Mouse (Mus musculus): ENCODE measurements around the gene Tcta.
A peak's percentile ranks its signal among the peaks of the same experiment; 100 is the strongest.
"Not testable (repeated sequence)": the region's sequence is repeated elsewhere in the genome, so short reads cannot be mapped to it uniquely, and the experiment has no call there.

Gene Tcta

GRCm38 (mm10) chr9:108271941-108272340, 34.0 kb downstream of the Tcta start:
- no peak for DNase-seq (ENCODE audit: low spot score)

GRCm38 (mm10) chr9:108268701-108269100, 37.3 kb downstream of the Tcta start:
- not testable (repeated sequence) for DNase-seq (ENCODE audit: low spot score)

- no peak for DNase-seq (ENCODE audit: low spot score)
Observed at GRCm38 (mm10) chr9:108267691-108268090, 38.3 kb downstream of the Tcta start.

- no peak for DNase-seq (ENCODE audit: low spot score)
Observed at GRCm38 (mm10) chr9:108266261-108266935, 39.6 kb downstream of the Tcta start.

DNA sequence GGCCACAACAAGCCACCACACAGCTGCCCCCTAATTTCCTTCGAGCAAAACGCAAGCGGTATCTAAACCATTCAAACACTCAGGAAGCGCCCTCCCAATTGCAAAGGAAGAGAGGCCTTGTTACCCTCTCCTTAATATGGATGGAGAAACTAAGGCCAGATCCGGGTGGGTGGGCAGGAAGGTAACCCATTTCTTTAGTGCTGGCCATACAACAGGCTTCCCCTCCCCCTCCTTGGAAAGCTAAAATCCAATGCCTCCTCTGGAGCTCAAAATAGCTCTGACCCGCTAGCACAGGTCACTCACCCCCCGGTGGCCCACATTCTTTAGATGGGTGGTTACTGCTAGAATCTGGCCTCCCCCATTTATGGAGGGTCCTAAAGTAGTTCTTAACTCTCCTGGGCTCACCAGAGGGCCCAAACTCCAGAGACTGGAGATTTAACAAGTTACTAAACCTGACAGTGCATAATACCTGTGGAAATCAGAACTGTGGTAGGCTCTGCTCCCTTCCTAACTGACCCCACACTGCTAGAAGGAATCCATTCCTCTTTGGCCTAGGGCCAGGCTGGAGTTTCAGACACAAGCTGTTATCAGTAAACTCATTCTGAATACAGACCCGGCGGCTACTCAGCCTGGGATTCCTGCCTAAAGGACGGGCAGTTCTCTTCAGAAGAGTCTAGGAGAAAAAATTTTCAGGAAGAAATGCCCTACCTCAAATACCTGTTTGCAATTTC, 41.6 kb downstream of the Tcta start:
- DNase-seq (ENCODE audit: low spot score) = no peak

GRCm38 (mm10) chr9:108263690-108264190, 42.2 kb downstream of the Tcta start, which contains the start of gene Dag1:
Dag1 (minus strand) TSS chr9:108263958.
- DNase-seq (ENCODE audit: low spot score) = peak; percentile 85

DNA sequence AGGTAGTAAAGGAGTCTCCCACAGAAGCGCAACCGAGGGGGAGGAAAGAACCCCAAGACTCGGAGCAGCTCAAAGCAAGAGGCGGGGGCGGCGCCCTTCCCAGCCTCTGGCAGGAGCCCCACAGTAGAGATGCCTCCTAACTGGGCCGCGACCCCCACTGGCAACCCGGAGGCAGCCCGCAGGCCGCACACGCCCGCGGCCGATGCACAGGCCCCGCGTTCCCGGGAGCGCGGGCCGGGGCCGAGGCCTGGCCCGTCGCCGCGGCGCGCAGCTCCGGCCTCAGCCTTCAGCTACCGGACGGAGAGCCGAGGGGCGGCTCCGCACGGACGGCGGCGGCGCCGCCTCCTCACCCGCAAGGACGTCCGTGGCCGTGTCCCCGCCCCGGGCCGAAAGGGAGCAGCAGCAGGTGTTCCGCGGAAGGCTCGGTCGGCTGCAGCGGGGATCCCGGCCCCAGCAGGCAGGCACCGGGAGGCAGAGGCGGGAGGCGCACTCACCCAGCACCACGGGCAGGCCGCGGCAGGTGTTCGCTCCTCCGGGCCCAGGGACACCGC, 42.8 kb downstream of the Tcta start:
- no peak for DNase-seq (ENCODE audit: low spot score)

DNA sequence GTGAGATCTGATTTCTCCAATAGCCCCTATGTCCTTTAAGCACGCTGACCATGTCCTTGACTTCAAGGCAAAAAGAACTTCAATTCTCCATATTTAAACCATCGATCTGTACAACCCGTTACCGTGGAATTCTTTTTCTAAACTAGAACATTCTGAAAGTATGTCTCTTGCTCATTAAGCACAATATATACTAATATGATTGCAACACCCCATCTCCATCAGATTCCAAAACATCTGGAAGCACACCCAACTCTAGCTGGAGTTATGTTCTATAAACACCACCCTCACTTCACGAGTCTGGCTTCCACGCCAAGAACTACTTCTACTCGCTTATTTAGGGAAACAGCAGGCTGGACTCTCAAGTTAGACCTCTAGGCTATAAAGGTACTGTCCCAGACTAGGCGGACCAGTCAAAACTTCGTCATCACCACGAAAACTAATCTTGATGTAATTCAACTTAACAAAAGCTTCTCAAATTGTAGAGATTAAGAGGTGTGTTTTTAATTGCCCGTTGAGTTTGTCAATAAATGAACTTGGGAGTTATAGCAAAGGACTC, 43.4 kb downstream of the Tcta start:
- no peak for DNase-seq (ENCODE audit: low spot score)

DNA sequence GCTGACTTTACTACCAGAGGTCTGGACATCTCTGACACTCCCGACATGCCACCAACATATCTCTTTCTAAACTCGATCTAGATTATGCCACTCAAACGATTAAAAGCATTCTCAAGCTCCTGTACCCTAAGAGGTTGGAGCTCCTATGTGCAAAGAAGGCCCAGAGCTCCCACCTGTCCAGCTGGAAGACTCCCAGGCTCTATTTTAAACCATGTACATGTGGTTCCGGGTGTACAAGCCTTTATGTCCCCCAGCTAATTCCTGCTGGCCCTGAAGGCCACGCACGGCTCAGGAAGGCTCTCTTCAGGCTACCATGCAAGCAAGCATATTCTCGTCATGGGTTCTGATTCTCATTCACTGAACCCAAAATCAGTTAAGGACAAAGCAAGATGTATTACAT, 44.1 kb downstream of the Tcta start:
- no peak for DNase-seq (ENCODE audit: low spot score)

GRCm38 (mm10) chr9:108260526-108260925, 45.4 kb downstream of the Tcta start:
- no peak for DNase-seq (ENCODE audit: low spot score)

Measured in layer of hippocampus, adult 9-10 months (tissue).